Mouse (Mus musculus) ES-Bruce4 (cell line): ENCODE results near the gene Fam160b1.

Source experiments
- CTCF ChIP-seq: IDR thresholded peaks from one replicate; pipeline ENCODE4 v1.8.1; 2011; ENCODE audit warnings: low read depth, low read length
- EP300 ChIP-seq: IDR thresholded peaks from 2 replicates; pipeline ENCODE4 v1.6.1; 2011; ENCODE audit warnings: low read depth, low read length; ENCODE audit not compliant: insufficient read depth
- POLR2A ChIP-seq: IDR thresholded peaks from one replicate; pipeline ENCODE4 v1.8.1; 2011; ENCODE audit warnings: low read length; ENCODE audit not compliant: insufficient read depth

DNA sequence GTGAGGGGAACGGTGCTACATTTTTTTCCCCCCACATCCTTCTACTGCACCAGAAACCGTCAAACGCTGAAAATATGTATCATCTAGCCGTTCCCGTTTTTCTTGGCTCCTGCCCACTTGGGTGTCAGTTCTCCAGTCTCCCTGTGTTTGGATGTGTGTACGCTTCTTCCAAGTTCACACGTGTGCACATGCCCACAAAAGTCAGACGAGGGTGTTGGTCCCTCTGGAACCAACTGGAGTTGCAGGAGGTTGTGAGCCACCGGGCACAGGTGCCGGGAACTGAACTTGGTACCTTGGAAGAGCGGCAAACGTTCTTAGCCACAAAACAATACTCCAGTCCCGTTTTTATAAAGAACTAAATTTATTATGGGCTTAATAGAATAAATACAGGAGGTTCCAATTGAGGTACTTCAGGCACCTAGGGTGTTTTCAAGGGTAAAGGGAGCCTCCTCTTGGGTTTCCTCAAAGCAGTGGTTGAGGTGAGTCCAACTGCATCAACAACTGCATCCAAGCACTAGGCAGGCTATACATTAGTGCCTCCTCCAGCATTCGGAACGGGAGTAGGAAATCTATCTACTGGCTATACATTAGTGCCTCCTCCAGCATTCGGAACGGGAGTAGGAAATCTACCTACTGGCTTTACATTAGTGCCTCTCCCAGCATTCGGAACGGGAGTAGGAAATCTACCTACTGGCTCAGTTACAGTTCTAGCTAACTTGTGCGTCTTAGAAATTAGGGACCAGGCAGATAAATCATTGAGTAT is 1.5 kb upstream of the Fam160b1 start:
- no peak for TF ChIP-seq CTCF
- TF ChIP-seq POLR2A, result no peak
- TF ChIP-seq EP300, result no peak
